Mouse (Mus musculus): Measurements from ENCODE around the gene Pkd2. TPM values are rescaled to one million over a fixed set of nuclear protein-coding genes. Genes with fewer than 3 reads are reported as not detected.
"Not testable (repeated sequence)": the region's sequence is repeated elsewhere in the genome, so short reads cannot be mapped to it uniquely, and the experiment has no call there.

The Pkd2 gene
- total and polyA plus RNA-seq, 3 experiments = not detected

DNA sequence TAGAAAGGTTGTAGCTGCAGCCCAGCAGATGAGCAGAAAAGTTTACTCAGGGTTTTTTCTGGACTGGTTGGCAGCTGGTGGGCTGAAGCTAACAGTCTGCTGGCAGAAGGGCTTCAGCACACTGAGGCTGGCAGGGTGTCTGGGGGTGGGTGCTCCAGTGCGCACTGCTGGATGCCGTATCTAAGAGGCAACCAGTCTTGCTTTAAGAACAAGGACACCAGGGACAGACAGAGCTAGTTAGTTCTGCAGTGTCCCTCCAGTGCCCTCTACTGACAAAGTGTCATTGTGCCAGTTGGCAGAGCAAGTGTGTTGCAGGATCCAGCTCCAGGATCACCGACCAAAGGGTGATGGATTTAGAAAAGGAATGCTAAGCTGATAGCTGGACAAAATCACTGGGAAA lies 13.1 kb upstream of the Pkd2 start:
- no peaks in the 10 kb centered on the region for H3K9me3 ChIP-seq (replicated peaks; ENCODE audit: insufficient read depth, low read length)
- H3K36me3 ChIP-seq (ENCODE audit: control insufficient read depth in 1 of 2, insufficient read depth in 2 of 2, low read length in 2 of 2) = no peaks in the 10 kb centered on the region; a peak in 1 of 4 replicates
- no peak overlapping the region for H3K9ac ChIP-seq (ENCODE audit: control insufficient read depth, low read depth, low read length, poor library complexity, severe bottlenecking)
- H3K27ac ChIP-seq (ENCODE audit: control insufficient read depth, low read depth, low read length) = no peak overlapping the region
- H3K27me3 ChIP-seq (ENCODE audit: control insufficient read depth in 1 of 2, insufficient read depth in 2 of 2, low read length in 2 of 2) = no peaks in the 10 kb centered on the region
- H3K4me3 ChIP-seq (ENCODE audit: control insufficient read depth in 1 of 2, insufficient read depth in 1 of 2, low read depth in 2 of 2, low read length in 2 of 2) = no peak overlapping the region
- peak; percentile 19 for DNase-seq (ENCODE audit: low read depth, low spot score)
- TF ChIP-seq RAD21 (IDR thresholded peaks at IDR 0.05; ENCODE audit: low read depth, low read length) (peak; percentile 37), CHD1 (IDR thresholded peaks at IDR 0.05; ENCODE audit: low read depth, low read length) (no peak), SMC3 (IDR thresholded peaks at IDR 0.05; ENCODE audit: low read depth, low read length) (peak; percentile 31; the same call in 1 of the 2 replicates), NELFE (IDR thresholded peaks at IDR 0.05; ENCODE audit: low read depth, low read length) (no peak), CTCF (IDR thresholded peaks at IDR 0.05 in 2 of 3, conservative IDR thresholded peaks at IDR 0.05 in 1 of 3; ENCODE audit: control insufficient read depth in 1 of 3, insufficient read depth in 1 of 3, low read depth in 2 of 3, low read length in 3 of 3, poor library complexity in 1 of 3, severe bottlenecking in 1 of 3) (peak in 2 of 3 experiments; percentile 18 to 44; a peak in 3 of 6 replicates)
- no peaks in the 10 kb centered on the region for H3K4me1 ChIP-seq (ENCODE audit: control insufficient read depth in 1 of 2, insufficient read depth in 2 of 2, low read length in 2 of 2)
- H3K79me2 ChIP-seq (ENCODE audit: control insufficient read depth, insufficient read depth, low read length, poor library complexity) = no peaks in the 10 kb centered on the region

DNA sequence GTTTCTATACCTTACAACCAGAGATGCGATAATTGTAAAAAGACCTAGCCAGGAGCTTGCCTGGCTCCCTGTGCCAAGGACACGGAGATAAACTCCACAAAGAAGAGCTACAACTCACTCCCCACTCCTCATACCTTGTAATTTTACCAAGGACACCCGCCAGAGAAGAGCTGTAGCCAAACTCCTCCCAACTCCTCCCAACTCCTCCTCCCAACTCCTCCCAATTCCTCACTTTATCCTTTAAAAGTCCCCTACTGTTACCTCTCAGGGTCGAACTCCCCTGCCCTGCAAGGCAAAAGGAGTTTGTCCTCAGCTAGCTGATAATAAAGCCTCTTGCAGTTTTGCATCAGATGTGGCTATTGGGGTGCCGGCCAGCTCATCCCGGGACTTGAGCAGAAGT lies 10.9 kb upstream of the Pkd2 start:
- H3K9ac ChIP-seq (ENCODE audit: control insufficient read depth, low read depth, low read length, poor library complexity, severe bottlenecking); H3K79me2 ChIP-seq (ENCODE audit: control insufficient read depth, insufficient read depth, low read length, poor library complexity); DNase-seq (ENCODE audit: low read depth, low spot score); H3K4me3 ChIP-seq (ENCODE audit: control insufficient read depth in 1 of 2, insufficient read depth in 1 of 2, low read depth in 2 of 2, low read length in 2 of 2); H3K36me3 ChIP-seq (ENCODE audit: control insufficient read depth in 1 of 2, insufficient read depth in 2 of 2, low read length in 2 of 2); H3K9me3 ChIP-seq (replicated peaks; ENCODE audit: insufficient read depth, low read length); H3K4me1 ChIP-seq (ENCODE audit: control insufficient read depth in 1 of 2, insufficient read depth in 2 of 2, low read length in 2 of 2); H3K27ac ChIP-seq (ENCODE audit: control insufficient read depth, low read depth, low read length); H3K27me3 ChIP-seq (ENCODE audit: control insufficient read depth in 1 of 2, insufficient read depth in 2 of 2, low read length in 2 of 2): not testable (repeated sequence)

DNA sequence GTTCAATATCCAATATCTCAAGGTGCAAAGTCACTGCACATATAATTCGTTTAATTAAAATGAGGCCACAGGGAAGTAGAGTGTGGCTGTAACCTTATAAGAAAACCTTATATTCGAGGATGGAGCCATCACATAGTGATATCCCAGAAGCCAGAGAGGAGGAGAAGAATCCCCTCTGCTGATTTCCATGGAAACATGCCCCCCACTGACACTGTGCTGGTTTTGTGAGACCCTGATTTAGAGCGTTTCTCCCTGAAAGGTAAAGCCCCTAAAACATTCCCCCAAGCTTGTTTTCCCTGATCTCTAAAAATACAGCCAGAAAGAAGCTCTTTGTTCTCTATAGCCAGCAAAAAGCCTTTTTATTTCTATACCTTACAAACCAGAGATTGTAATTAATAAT lies 9.8 kb upstream of the Pkd2 start:
- no peak overlapping the region for H3K27ac ChIP-seq (ENCODE audit: control insufficient read depth, low read depth, low read length)
- no peak overlapping the region for H3K4me3 ChIP-seq (ENCODE audit: control insufficient read depth in 1 of 2, insufficient read depth in 1 of 2, low read depth in 2 of 2, low read length in 2 of 2)
- DNase-seq (ENCODE audit: low read depth, low spot score) = no peak
- no peaks in the 10 kb centered on the region for H3K79me2 ChIP-seq (ENCODE audit: control insufficient read depth, insufficient read depth, low read length, poor library complexity)
- H3K36me3 ChIP-seq (ENCODE audit: control insufficient read depth in 1 of 2, insufficient read depth in 2 of 2, low read length in 2 of 2) = no peaks in the 10 kb centered on the region
- TF ChIP-seq CHD2 (IDR thresholded peaks at IDR 0.05; ENCODE audit: low read length) = no peak
- no peak for TF ChIP-seq E2F4 (IDR thresholded peaks at IDR 0.05; ENCODE audit: borderline replicate concordance, low read depth, low read length)
- TF ChIP-seq MYC (IDR thresholded peaks at IDR 0.05; ENCODE audit: low read depth, low read length) = no peak
- TF ChIP-seq NRF1 (IDR thresholded peaks at IDR 0.05; ENCODE audit: insufficient read depth, low read depth, low read length, poor library complexity, severe bottlenecking) = no peak
- H3K9ac ChIP-seq (ENCODE audit: control insufficient read depth, low read depth, low read length, poor library complexity, severe bottlenecking) = no peak overlapping the region
- no peaks in the 10 kb centered on the region for H3K4me1 ChIP-seq (ENCODE audit: control insufficient read depth in 1 of 2, insufficient read depth in 2 of 2, low read length in 2 of 2)
- H3K9me3 ChIP-seq (replicated peaks; ENCODE audit: insufficient read depth, low read length) = no peaks in the 10 kb centered on the region
- H3K27me3 ChIP-seq (ENCODE audit: control insufficient read depth in 1 of 2, insufficient read depth in 2 of 2, low read length in 2 of 2) = no peaks in the 10 kb centered on the region

GRCm38 (mm10) chr5:104453075-104453474 lies 6.2 kb upstream of the Pkd2 start:
- Histone ChIP-seq H3K4me1 (ENCODE audit: control insufficient read depth in 1 of 2, insufficient read depth in 2 of 2, low read length in 2 of 2) (no peaks in the 10 kb centered on the region), H3K9ac (ENCODE audit: control insufficient read depth, low read depth, low read length, poor library complexity, severe bottlenecking) (no peak overlapping the region), H3K4me3 (ENCODE audit: control insufficient read depth in 1 of 2, insufficient read depth in 1 of 2, low read depth in 2 of 2, low read length in 2 of 2) (no peak overlapping the region), H3K27ac (ENCODE audit: control insufficient read depth, low read depth, low read length) (no peak overlapping the region), H3K9me3 (replicated peaks; ENCODE audit: insufficient read depth, low read length) (no peaks in the 10 kb centered on the region), H3K27me3 (ENCODE audit: control insufficient read depth in 1 of 2, insufficient read depth in 2 of 2, low read length in 2 of 2) (no peaks in the 10 kb centered on the region), H3K79me2 (ENCODE audit: control insufficient read depth, insufficient read depth, low read length, poor library complexity) (no peaks in the 10 kb centered on the region), H3K36me3 (ENCODE audit: control insufficient read depth in 1 of 2, insufficient read depth in 2 of 2, low read length in 2 of 2) (no peaks in the 10 kb centered on the region)
- TF ChIP-seq ZMIZ1 (IDR thresholded peaks at IDR 0.05; ENCODE audit: low read depth, low read length) (no peak), CHD2 (IDR thresholded peaks at IDR 0.05; ENCODE audit: low read length) (no peak)
- no peak for DNase-seq (ENCODE audit: low read depth, low spot score)
